Mouse (Mus musculus) stomach, embryonic 15.5 days (tissue): ENCODE data around the gene Akap17b. TPM values are rescaled to one million over a fixed set of nuclear protein-coding genes. Genes with fewer than 3 reads are reported as not detected.

Source experiments
- ATAC-seq: fragments of 200-750 bp; cut with Nextera tagmentation; 2 replicates; pipeline ENCODE4 v1.8.0; 2017; ENCODE audit warnings: low read depth, moderate number of reproducible peaks, moderate TSS enrichment; ENCODE audit not compliant: insufficient read depth, low FRiP score
- H3K27ac ChIP-seq: fragments of 300-500 bp; sonication (generic); 2 replicates; pipeline ENCODE4 v1.5.1; 2015; ENCODE audit warnings: mild to moderate bottlenecking, inconsistent platforms
- H3K27me3 ChIP-seq: fragments of 300-500 bp; sonication (generic); replicated peaks from 2 replicates; pipeline ENCODE4 v1.6.1; 2015; ENCODE audit warnings: inconsistent platforms
- H3K36me3 ChIP-seq: fragments of 300-500 bp; sonication (generic); 2 replicates; pipeline ENCODE4 v1.6.1; 2015; ENCODE audit warnings: inconsistent platforms
- H3K4me1 ChIP-seq: fragments of 300-500 bp; sonication (generic); 2 replicates; pipeline ENCODE4 v1.6.1; 2015; ENCODE audit warnings: inconsistent platforms
- H3K4me2 ChIP-seq: fragments of 300-500 bp; sonication (generic); 2 replicates; pipeline ENCODE4 v1.6.1; 2015; ENCODE audit warnings: mild to moderate bottlenecking, inconsistent platforms
- H3K4me3 ChIP-seq: fragments of 300-500 bp; sonication (generic); replicated peaks from 2 replicates; pipeline ENCODE4 v1.5.1; 2015; ENCODE audit warnings: inconsistent platforms
- H3K9ac ChIP-seq: fragments of 300-500 bp; sonication (generic); 2 replicates; pipeline ENCODE4 v1.6.1; 2015; ENCODE audit warnings: inconsistent platforms
- H3K9me3 ChIP-seq: fragments of 300-500 bp; sonication (generic); 2 replicates; pipeline ENCODE4 v1.6.1; 2016; ENCODE audit warnings: inconsistent platforms
- WGBS: fragments of 180-500 bp; shearing (Covaris S2); methylation state at CpG from one replicate; pipeline ENCODE4 v1.1.7; 2015; 5-methylcytosine and 5-hydroxymethylcytosine counted together
- polyA plus RNA-seq: library from polyadenylated mRNA; unstranded; fragments of >200 nt; fragmentation: Nextera tagmentation; extraction: Ambion mirVana; gene quantifications from 2 replicates; pipeline ENCODE4 v1.2.1, GENCODE M21; 2015

Gene Akap17b
- 2.1 TPM in 2 replicates for polyA plus RNA-seq

GRCm38 (mm10) chrX:36644657-36645551 lies at the start of gene Akap17b:
Akap17b (minus strand) TSS chrX:36645395.
- WGBS = 19% methylated on average over 58 of the region's 60 CpGs
- ATAC-seq = peak; percentile 95
- no peak within 1 kb of the TSS for H3K9ac ChIP-seq
- peak within 1 kb of the TSS; percentile 57 for H3K4me3 ChIP-seq
- peak within 1 kb of the TSS; percentile 56 for H3K4me2 ChIP-seq
- no peak within 1 kb of the TSS; the same call in 1 of the 2 replicates for H3K27ac ChIP-seq
- H3K9me3 ChIP-seq = no peaks in the 10 kb centered on the region
- H3K4me1 ChIP-seq = no peaks in the 10 kb centered on the region
- H3K27me3 ChIP-seq = no peaks in the 10 kb centered on the region
- H3K36me3 ChIP-seq = no peaks in the 10 kb centered on the region

- ATAC-seq = no peak
- H3K36me3 ChIP-seq = no peaks in the 10 kb centered on the region
- no peaks in the 10 kb centered on the region for H3K9me3 ChIP-seq
- no peak overlapping the region for H3K9ac ChIP-seq
- no peaks in the 10 kb centered on the region for H3K27me3 ChIP-seq
- H3K27ac ChIP-seq = no peak overlapping the region
- no peak overlapping the region for H3K4me3 ChIP-seq
- H3K4me2 ChIP-seq = no peak overlapping the region
- H3K4me1 ChIP-seq = no peaks in the 10 kb centered on the region
- WGBS = 86% methylated on average over 5 of the region's 5 CpGs
These were observed 46.2 kb upstream of the Akap17b start for GRCm38 (mm10) chrX:36691365-36691764.

- ATAC-seq = no peak
- no peak overlapping the region for H3K4me2 ChIP-seq
- no peak overlapping the region for H3K4me3 ChIP-seq
- no peaks in the 10 kb centered on the region for H3K36me3 ChIP-seq
- H3K9ac ChIP-seq = no peak overlapping the region
- H3K27ac ChIP-seq = no peak overlapping the region
- H3K4me1 ChIP-seq = no peaks in the 10 kb centered on the region
- H3K27me3 ChIP-seq = no peaks in the 10 kb centered on the region
- H3K9me3 ChIP-seq = no peaks in the 10 kb centered on the region
These were observed 44.5 kb upstream of the Akap17b start for GRCm38 (mm10) chrX:36689655-36690054.

- Histone ChIP-seq H3K4me3 (no peak overlapping the region), H3K4me1 (no peaks in the 10 kb centered on the region), H3K27ac (no peak overlapping the region), H3K4me2 (no peak overlapping the region), H3K9me3 (no peaks in the 10 kb centered on the region), H3K9ac (no peak overlapping the region), H3K36me3 (no peaks in the 10 kb centered on the region), H3K27me3 (no peaks in the 10 kb centered on the region)
- 56% methylated on average over 1 of the region's 1 CpGs for WGBS
- ATAC-seq = no peak
These were observed 31.6 kb upstream of the Akap17b start for GRCm38 (mm10) chrX:36676836-36677235.

- Histone ChIP-seq H3K4me1 (no peaks in the 10 kb centered on the region), H3K4me3 (no peak overlapping the region), H3K9ac (no peak overlapping the region), H3K27me3 (no peaks in the 10 kb centered on the region), H3K36me3 (no peaks in the 10 kb centered on the region), H3K4me2 (no peak overlapping the region), H3K9me3 (no peaks in the 10 kb centered on the region), H3K27ac (no peak overlapping the region)
- no peak for ATAC-seq
- WGBS = 48% methylated on average over 2 of the region's 2 CpGs
These were observed 27.5 kb upstream of the Akap17b start for GRCm38 (mm10) chrX:36672708-36673107.

- Histone ChIP-seq H3K36me3 (no peaks in the 10 kb centered on the region), H3K27me3 (no peaks in the 10 kb centered on the region), H3K4me3 (no peak overlapping the region), H3K9me3 (no peaks in the 10 kb centered on the region), H3K4me1 (no peaks in the 10 kb centered on the region), H3K4me2 (no peak overlapping the region), H3K9ac (no peak overlapping the region), H3K27ac (no peak overlapping the region)
- 84% methylated on average over 6 of the region's 6 CpGs for WGBS
- ATAC-seq = no peak
These were observed 5.1 kb downstream of the Akap17b start for GRCm38 (mm10) chrX:36640046-36640445.

GRCm38 (mm10) chrX:36630771-36631170 lies 14.4 kb downstream of the Akap17b start:
- Histone ChIP-seq H3K4me3 (no peak overlapping the region), H3K4me1 (no peaks in the 10 kb centered on the region), H3K36me3 (no peaks in the 10 kb centered on the region), H3K9me3 (no peaks in the 10 kb centered on the region), H3K27me3 (no peaks in the 10 kb centered on the region), H3K27ac (no peak overlapping the region), H3K9ac (no peak overlapping the region), H3K4me2 (no peak overlapping the region)
- ATAC-seq = no peak
- WGBS = 4% methylated on average over 1 of the region's 1 CpGs

- no peak for ATAC-seq
- H3K4me3 ChIP-seq = no peak overlapping the region
- no peak overlapping the region for H3K27ac ChIP-seq
- 57% methylated on average over 3 of the region's 3 CpGs for WGBS
- no peaks in the 10 kb centered on the region for H3K27me3 ChIP-seq
- no peak overlapping the region for H3K4me2 ChIP-seq
- no peak overlapping the region for H3K9ac ChIP-seq
- H3K9me3 ChIP-seq = no peaks in the 10 kb centered on the region
- H3K4me1 ChIP-seq = no peaks in the 10 kb centered on the region
- no peaks in the 10 kb centered on the region for H3K36me3 ChIP-seq
These were observed 17.1 kb downstream of the Akap17b start for GRCm38 (mm10) chrX:36628102-36628501.

GRCm38 (mm10) chrX:36609117-36609516 lies 36.1 kb downstream of the Akap17b start:
- no peaks in the 10 kb centered on the region; the same call in 1 of the 2 replicates for H3K36me3 ChIP-seq
- no peak overlapping the region for H3K4me2 ChIP-seq
- H3K27me3 ChIP-seq = no peaks in the 10 kb centered on the region
- no peaks in the 10 kb centered on the region for H3K4me1 ChIP-seq
- no peak overlapping the region for H3K27ac ChIP-seq
- ATAC-seq = no peak
- no peak overlapping the region for H3K4me3 ChIP-seq
- no peak overlapping the region for H3K9ac ChIP-seq
- WGBS = 82% methylated on average over 2 of the region's 2 CpGs
- no peaks in the 10 kb centered on the region for H3K9me3 ChIP-seq

- H3K27ac ChIP-seq = no peak overlapping the region
- WGBS = 84% methylated on average over 4 of the region's 4 CpGs
These were observed 41.2 kb downstream of the Akap17b start for GRCm38 (mm10) chrX:36604040-36604439.

GRCm38 (mm10) chrX:36602926-36603325 lies 42.3 kb downstream of the Akap17b start:
- H3K4me1 ChIP-seq = no peaks in the 10 kb centered on the region
- H3K9ac ChIP-seq = no peak overlapping the region
- H3K27ac ChIP-seq = no peak overlapping the region
- H3K9me3 ChIP-seq = no peaks in the 10 kb centered on the region
- no peak for ATAC-seq
- H3K36me3 ChIP-seq = no peaks in the 10 kb centered on the region
- H3K27me3 ChIP-seq = no peaks in the 10 kb centered on the region
- H3K4me2 ChIP-seq = no peak overlapping the region
- 73% methylated on average over 2 of the region's 2 CpGs for WGBS
- no peak overlapping the region for H3K4me3 ChIP-seq

More at GRCm38 (mm10) chrX:36604040-36604439, 41.2 kb downstream of the Akap17b start:
- no peak for ATAC-seq
- no peak overlapping the region for H3K9ac ChIP-seq
- no peaks in the 10 kb centered on the region for H3K4me1 ChIP-seq
- no peaks in the 10 kb centered on the region for H3K9me3 ChIP-seq
- H3K36me3 ChIP-seq = no peaks in the 10 kb centered on the region
- no peaks in the 10 kb centered on the region for H3K27me3 ChIP-seq
- no peak overlapping the region for H3K4me2 ChIP-seq
- no peak overlapping the region for H3K4me3 ChIP-seq

GRCm38 (mm10) chrX:36600066-36600465 lies 45.1 kb downstream of the Akap17b start:
- Histone ChIP-seq H3K27me3 (no peaks in the 10 kb centered on the region), H3K9ac (no peak overlapping the region), H3K9me3 (no peaks in the 10 kb centered on the region), H3K4me1 (no peaks in the 10 kb centered on the region), H3K4me2 (no peak overlapping the region), H3K27ac (no peak overlapping the region), H3K36me3 (no peaks in the 10 kb centered on the region), H3K4me3 (no peak overlapping the region)
- 74% methylated on average over 8 of the region's 8 CpGs for WGBS
- no peak for ATAC-seq
